Mouse (Mus musculus): ENCODE data around the gene Malrd1.

- TF ChIP-seq POLR2A (IDR thresholded peaks at IDR 0.05; ENCODE audit: low read depth, low read length) (no peak), CTCF (IDR thresholded peaks at IDR 0.05; ENCODE audit: extremely low read depth, insufficient read length, insufficient replicate concordance, low read depth, low read length) (no peak)
Observed at GRCm38 (mm10) chr2:15869380-15869779, 343.1 kb downstream of the Malrd1 start.
